Mouse (Mus musculus): ENCODE measurements around the gene 4930480E11Rik. TPM values are rescaled to one million over a fixed set of nuclear protein-coding genes. Genes with fewer than 3 reads are reported as not detected.
"Not testable (repeated sequence)": the region's sequence is repeated elsewhere in the genome, so short reads cannot be mapped to it uniquely, and the experiment has no call there.

Gene 4930480E11Rik
- polyA plus RNA-seq (2016; fragmentation: Nextera tagmentation; extraction: Ambion mirVana): not detected in 2 replicates

GRCm38 (mm10) chrX:78369343-78369742, at the start of gene 4930480E11Rik:
4930480E11Rik (plus strand) TSS chrX:78369643.
- DNase-seq (ENCODE audit: low spot score): no peak
- Histone ChIP-seq H3K4me3 (no peak within 1 kb of the TSS), H3K27me3 (ENCODE audit: insufficient read depth, poor library complexity, severe bottlenecking) (no peaks in the 10 kb centered on the region), H3K9me3 (no peaks in the 10 kb centered on the region), H3K36me3 (no peaks in the 10 kb centered on the region), H3K4me1 (no peaks in the 10 kb centered on the region), H3K27ac (no peak within 1 kb of the TSS)
- WGBS: 35% methylated on average over 1 of the region's 1 CpGs

- not testable (repeated sequence) for H3K36me3 ChIP-seq; DNase-seq (ENCODE audit: low spot score); H3K4me3 ChIP-seq; H3K4me1 ChIP-seq; H3K27me3 ChIP-seq (ENCODE audit: insufficient read depth, poor library complexity, severe bottlenecking); H3K9me3 ChIP-seq; H3K27ac ChIP-seq
- 77% methylated on average over 2 of the region's 2 CpGs for whole genome bisulfite sequencing
These were observed 33.9 kb downstream of the 4930480E11Rik start for GRCm38 (mm10) chrX:78403346-78403745.

Other genes with a start within 250 kb of the 4930480E11Rik start
- gene Gm5938, start 244.2 kb upstream of the 4930480E11Rik start, polyA plus RNA-seq (2016; fragmentation: Nextera tagmentation; extraction: Ambion mirVana): not detected in 2 replicates
- gene Obp1b, start 182.9 kb upstream of the 4930480E11Rik start, polyA plus RNA-seq (2016; fragmentation: Nextera tagmentation; extraction: Ambion mirVana): not detected in 2 replicates
- gene Gm14743, start 123.7 kb upstream of the 4930480E11Rik start, polyA plus RNA-seq (2016; fragmentation: Nextera tagmentation; extraction: Ambion mirVana): not detected in 2 replicates
- 5.1 and 5.4 TPM in 2 replicates for gene Prrg1, start 214.3 kb downstream of the 4930480E11Rik start, polyA plus RNA-seq (2016; fragmentation: Nextera tagmentation; extraction: Ambion mirVana)

Measured in heart, embryonic 10.5 days (tissue).